Mouse (Mus musculus) hindbrain, embryonic 16.5 days (tissue): Measurements from ENCODE around the gene Gm49450. TPM values are rescaled to one million over a fixed set of nuclear protein-coding genes. Genes with fewer than 3 reads are reported as not detected.

Experiments
- ATAC-seq: fragments of 200-750 bp; cut with Nextera tagmentation; 2 replicates; pipeline ENCODE4 v1.8.0; 2017; ENCODE audit warnings: moderate TSS enrichment, moderate library complexity
- H3K27ac ChIP-seq: fragments of 300-500 bp; sonication (generic); 2 replicates; pipeline ENCODE4 v1.5.1; 2014; ENCODE audit warnings: low read depth, mild to moderate bottlenecking, control low read depth, low read length, moderate library complexity
- H3K27me3 ChIP-seq: fragments of 300-500 bp; sonication (generic); replicated peaks from 2 replicates; pipeline ENCODE4 v1.6.1; 2014; ENCODE audit warnings: low read length; ENCODE audit not compliant: control insufficient read depth, insufficient read depth
- H3K36me3 ChIP-seq: fragments of 300-500 bp; sonication (generic); 2 replicates; pipeline ENCODE4 v1.6.1; 2014; ENCODE audit warnings: mild to moderate bottlenecking, low read length, moderate library complexity, mixed read lengths; ENCODE audit not compliant: control insufficient read depth, insufficient read depth
- H3K4me1 ChIP-seq: fragments of 300-500 bp; sonication (generic); 2 replicates; pipeline ENCODE4 v1.6.1; 2014; ENCODE audit warnings: low read depth, low read length; ENCODE audit not compliant: control insufficient read depth, insufficient read depth
- H3K4me2 ChIP-seq: fragments of 300-500 bp; sonication (generic); 2 replicates; pipeline ENCODE4 v1.6.1; 2014; ENCODE audit warnings: mild to moderate bottlenecking, low read length, control low read depth, moderate library complexity
- H3K4me3 ChIP-seq: fragments of 300-500 bp; sonication (generic); 2 replicates; pipeline ENCODE4 v1.5.1; 2014; ENCODE audit warnings: mild to moderate bottlenecking, low read length, control low read depth, moderate library complexity
- H3K9ac ChIP-seq: fragments of 300-500 bp; sonication (generic); 2 replicates; pipeline ENCODE4 v1.6.1; 2014; ENCODE audit warnings: low read depth, mild to moderate bottlenecking, control low read depth, low read length, moderate library complexity
- H3K9me3 ChIP-seq: fragments of 300-500 bp; sonication (generic); 2 replicates; pipeline ENCODE4 v1.6.1; 2014; ENCODE audit warnings: mild to moderate bottlenecking, low read length, moderate library complexity; ENCODE audit not compliant: control insufficient read depth
- WGBS: fragments of 180-500 bp; shearing (Covaris S2); extraction: QIAGEN DNeasy Blood & Tissue Kit; methylation state at CpG from one replicate; pipeline ENCODE4 v1.1.7; 2014; 5-methylcytosine and 5-hydroxymethylcytosine counted together
- polyA plus RNA-seq: library from polyadenylated mRNA; unstranded; fragments of >200 nt; fragmentation: Nextera tagmentation; extraction: Ambion mirVana; gene quantifications from 2 replicates; pipeline ENCODE4 v1.2.1, GENCODE M21; 2015

Gene Gm49450
- polyA plus RNA-seq, 1 experiment from 2014 or later, result not detected

DNA sequence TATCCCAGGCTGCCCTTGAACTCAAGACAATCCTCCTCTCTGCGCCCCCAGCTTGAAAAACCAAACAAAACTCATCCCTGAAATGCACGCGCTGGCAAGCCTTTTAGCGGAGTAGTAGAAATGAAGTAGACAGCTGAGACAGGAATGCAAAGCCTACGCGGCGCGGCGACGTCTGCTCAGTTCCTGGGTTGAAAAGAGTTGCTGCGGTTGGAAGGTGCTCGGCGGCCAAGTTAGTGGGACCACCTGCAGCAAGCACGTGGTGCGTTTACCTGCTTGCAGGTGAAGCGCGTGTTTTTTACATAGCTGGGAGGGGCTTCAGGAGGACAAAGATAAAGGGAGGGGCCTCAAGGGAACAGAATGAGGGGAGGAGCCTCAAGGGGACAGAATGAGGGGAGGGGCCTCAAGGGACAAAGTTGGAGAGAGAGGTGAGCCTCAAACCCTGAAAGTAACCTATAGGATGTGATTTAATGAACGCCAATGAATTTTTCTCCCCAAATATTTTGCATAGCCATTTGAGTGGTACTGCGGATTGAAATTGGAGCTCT, 62.1 kb downstream of the Gm49450 start:
- H3K27me3 ChIP-seq, result peaks cover 39% of the 10 kb centered on the region
- H3K9me3 ChIP-seq, result no peaks in the 10 kb centered on the region
- 11% methylated on average over 19 of the region's 19 CpGs for WGBS

DNA sequence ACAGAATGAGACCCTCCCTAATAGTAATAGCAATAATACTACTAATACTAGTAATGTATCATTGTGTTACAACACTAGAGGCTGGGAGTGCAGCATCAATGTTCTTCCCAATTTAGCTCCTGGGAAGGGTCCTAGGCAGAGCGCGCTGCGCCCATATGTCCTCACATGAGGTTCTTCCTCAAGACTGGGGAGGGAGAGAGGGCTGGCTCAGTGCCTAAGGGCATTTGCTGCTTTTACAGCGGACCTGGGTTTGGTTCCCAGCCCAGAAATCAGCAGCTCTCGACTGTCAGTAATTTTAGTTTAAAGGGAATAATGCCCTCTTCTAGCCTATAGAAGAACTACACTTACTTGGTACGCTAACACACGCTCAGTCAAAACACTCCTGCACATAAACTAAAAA, 65.8 kb downstream of the Gm49450 start:
- no peak overlapping the region for H3K9ac ChIP-seq
- no peaks in the 10 kb centered on the region; the same call in 1 of the 2 replicates for H3K4me1 ChIP-seq
- peaks cover 7% of the 10 kb centered on the region; the same call in 1 of the 2 replicates for H3K27me3 ChIP-seq
- no peaks in the 10 kb centered on the region for H3K36me3 ChIP-seq
- no peak for ATAC-seq
- no peak overlapping the region for H3K4me3 ChIP-seq
- WGBS, result 80% methylated on average over 7 of the region's 7 CpGs
- no peak overlapping the region for H3K27ac ChIP-seq
- no peaks in the 10 kb centered on the region for H3K9me3 ChIP-seq
- H3K4me2 ChIP-seq, result no peak overlapping the region

More for the DNA sequence above, 62.1 kb downstream of the Gm49450 start:
- Histone ChIP-seq H3K4me2 (peak overlapping the region; percentile 22; the same call in 1 of the 2 replicates), H3K9ac (no peak overlapping the region), H3K4me1 (peaks cover 25% of the 10 kb centered on the region), H3K36me3 (no peaks in the 10 kb centered on the region), H3K4me3 (no peak overlapping the region), H3K27ac (no peak overlapping the region)
- no peak for ATAC-seq

GRCm38 (mm10) chr15:98886667-98887387, 66.5 kb downstream of the Gm49450 start:
- H3K4me3 ChIP-seq, result no peak overlapping the region
- 70% methylated on average over 8 of the region's 8 CpGs for whole genome bisulfite sequencing
- H3K4me2 ChIP-seq, result no peak overlapping the region
- H3K9ac ChIP-seq, result no peak overlapping the region
- ATAC-seq, result no peak
- H3K4me1 ChIP-seq, result no peaks in the 10 kb centered on the region; the same call in 1 of the 2 replicates
- H3K36me3 ChIP-seq, result no peaks in the 10 kb centered on the region
- no peaks in the 10 kb centered on the region for H3K9me3 ChIP-seq
- peaks cover 6% of the 10 kb centered on the region; the same call in 1 of the 2 replicates for H3K27me3 ChIP-seq
- H3K27ac ChIP-seq, result no peak overlapping the region

GRCm38 (mm10) chr15:98884106-98884505, 69.2 kb downstream of the Gm49450 start:
- no peaks in the 10 kb centered on the region for H3K27me3 ChIP-seq
- no peak overlapping the region for H3K9ac ChIP-seq
- H3K4me1 ChIP-seq, result peaks cover 15% of the 10 kb centered on the region
- H3K36me3 ChIP-seq, result no peaks in the 10 kb centered on the region
- H3K4me3 ChIP-seq, result no peak overlapping the region
- no peak overlapping the region for H3K27ac ChIP-seq
- ATAC-seq, result no peak
- H3K9me3 ChIP-seq, result no peaks in the 10 kb centered on the region
- no peak overlapping the region for H3K4me2 ChIP-seq
- 80% methylated on average over 1 of the region's 1 CpGs for WGBS

DNA sequence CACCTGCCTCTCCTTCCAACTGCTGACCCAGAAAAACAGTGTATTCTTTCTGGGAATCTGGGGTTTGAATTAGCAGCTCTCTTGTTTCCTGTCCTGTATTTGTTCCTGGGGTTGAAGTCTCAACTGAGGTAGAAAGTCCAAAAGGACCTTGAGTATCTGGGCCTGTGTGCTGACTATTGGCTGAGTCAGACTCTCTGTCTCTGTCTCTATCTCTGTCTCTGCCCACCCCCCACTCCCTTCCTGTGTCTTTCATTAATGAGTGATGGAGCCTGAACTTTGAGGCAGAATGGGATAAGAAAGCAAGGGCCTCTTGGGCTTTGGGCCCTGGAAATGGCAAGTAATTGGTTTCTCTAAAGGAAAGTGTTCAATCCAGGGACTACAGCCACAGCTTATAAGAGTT, 69.7 kb downstream of the Gm49450 start:
- Histone ChIP-seq H3K9me3 (no peaks in the 10 kb centered on the region), H3K36me3 (no peaks in the 10 kb centered on the region), H3K27me3 (no peaks in the 10 kb centered on the region), H3K4me3 (no peak overlapping the region), H3K4me1 (peaks cover 19% of the 10 kb centered on the region), H3K4me2 (no peak overlapping the region), H3K27ac (no peak overlapping the region), H3K9ac (no peak overlapping the region)
- no peak for ATAC-seq

Other genes with a start within 250 kb of the Gm49450 start
- 7.9 and 9.0 TPM in 2 replicates for gene Ccdc65, start 245.3 kb downstream of the Gm49450 start, polyA plus RNA-seq
- 6.3 and 8.9 TPM in 2 replicates for gene Fkbp11, start 225.4 kb downstream of the Gm49450 start, polyA plus RNA-seq
- gene Arf3, start 190.3 kb downstream of the Gm49450 start, polyA plus RNA-seq, result 107 TPM in 2 replicates
- 0.06 TPM in 1 of 2 replicates, not detected in the other for gene Wnt10b, start 175.4 kb downstream of the Gm49450 start, polyA plus RNA-seq
- 1.2 and 2.3 TPM in 2 replicates for gene Wnt1, start 163.7 kb downstream of the Gm49450 start, polyA plus RNA-seq
- gene Ddn, start 144.1 kb downstream of the Gm49450 start, polyA plus RNA-seq, result 0.30 and 0.31 TPM in 2 replicates
- gene Prkag1, start 122.0 kb downstream of the Gm49450 start, polyA plus RNA-seq, result 72.5 and 74.4 TPM in 2 replicates
- 8.8 and 9.3 TPM in 2 replicates for gene Kmt2d, start 82.3 kb downstream of the Gm49450 start, polyA plus RNA-seq
- 31.4 and 33.4 TPM in 2 replicates for gene Rhebl1, start 59.0 kb downstream of the Gm49450 start, polyA plus RNA-seq
- 1.3 and 2.1 TPM in 2 replicates for gene Dhh, start 55.0 kb downstream of the Gm49450 start, polyA plus RNA-seq
- gene Lmbr1l, start 35.3 kb downstream of the Gm49450 start, polyA plus RNA-seq, result 25.9 and 27.0 TPM in 2 replicates
- gene Tuba1b, start 19.0 kb downstream of the Gm49450 start, polyA plus RNA-seq, result 1,672 and 1,683 TPM in 2 replicates
- gene Tuba1a, start 152 bp upstream of the Gm49450 start, polyA plus RNA-seq, result 15,480 and 15,543 TPM in 2 replicates
- 20.8 and 23.3 TPM in 2 replicates for gene Tuba1c, start 76.3 kb upstream of the Gm49450 start, polyA plus RNA-seq
- gene Prph, start 101.6 kb upstream of the Gm49450 start, polyA plus RNA-seq, result 52.8 and 81.8 TPM in 2 replicates
- gene Troap, start 121.0 kb upstream of the Gm49450 start, polyA plus RNA-seq, result 5.6 and 8.7 TPM in 2 replicates
- gene C1ql4, start 134.3 kb upstream of the Gm49450 start, polyA plus RNA-seq, result 4.0 and 5.7 TPM in 2 replicates
- 0.92 and 1.1 TPM in 2 replicates for gene Dnajc22, start 139.6 kb upstream of the Gm49450 start, polyA plus RNA-seq
- gene Spats2, start 172.4 kb upstream of the Gm49450 start, polyA plus RNA-seq, result 23.8 and 28.8 TPM in 2 replicates